Mouse (Mus musculus): ENCODE measurements around the gene Ralgps1. TPM values are rescaled to one million over a fixed set of nuclear protein-coding genes. Genes with fewer than 3 reads are reported as not detected.
A peak's percentile ranks its signal among the peaks of the same experiment; 100 is the strongest.

Gene Ralgps1
- polyA plus RNA-seq, 1 experiment = 9.5 TPM

- H3K27me3 ChIP-seq (ENCODE audit: control insufficient read depth, insufficient read depth, low read length) = no peaks in the 10 kb centered on the region
- peaks cover 7% of the 10 kb centered on the region for H3K4me1 ChIP-seq (ENCODE audit: control insufficient read depth, insufficient read depth, insufficient read length, low read length)
- H3K36me3 ChIP-seq (ENCODE audit: control insufficient read depth, insufficient read depth, low read length) = no peaks in the 10 kb centered on the region
- WGBS = 78% methylated on average over 16 of the region's 16 CpGs
- TF ChIP-seq CTCF (IDR thresholded peaks at IDR 0.05; ENCODE audit: extremely low read depth, insufficient read length, insufficient replicate concordance, low read depth, low read length) = no peak
- no peak for TF ChIP-seq POLR2A (IDR thresholded peaks at IDR 0.05; ENCODE audit: low read depth, low read length)
- no peak overlapping the region for H3K4me3 ChIP-seq (ENCODE audit: low read depth, low read length)
- H3K27ac ChIP-seq (ENCODE audit: insufficient read depth, low read depth, low read length) = peak overlapping the region; percentile 61
Measured at GRCm38 (mm10) chr2:33179930-33180630, 191.2 kb downstream of the Ralgps1 start.

DNA sequence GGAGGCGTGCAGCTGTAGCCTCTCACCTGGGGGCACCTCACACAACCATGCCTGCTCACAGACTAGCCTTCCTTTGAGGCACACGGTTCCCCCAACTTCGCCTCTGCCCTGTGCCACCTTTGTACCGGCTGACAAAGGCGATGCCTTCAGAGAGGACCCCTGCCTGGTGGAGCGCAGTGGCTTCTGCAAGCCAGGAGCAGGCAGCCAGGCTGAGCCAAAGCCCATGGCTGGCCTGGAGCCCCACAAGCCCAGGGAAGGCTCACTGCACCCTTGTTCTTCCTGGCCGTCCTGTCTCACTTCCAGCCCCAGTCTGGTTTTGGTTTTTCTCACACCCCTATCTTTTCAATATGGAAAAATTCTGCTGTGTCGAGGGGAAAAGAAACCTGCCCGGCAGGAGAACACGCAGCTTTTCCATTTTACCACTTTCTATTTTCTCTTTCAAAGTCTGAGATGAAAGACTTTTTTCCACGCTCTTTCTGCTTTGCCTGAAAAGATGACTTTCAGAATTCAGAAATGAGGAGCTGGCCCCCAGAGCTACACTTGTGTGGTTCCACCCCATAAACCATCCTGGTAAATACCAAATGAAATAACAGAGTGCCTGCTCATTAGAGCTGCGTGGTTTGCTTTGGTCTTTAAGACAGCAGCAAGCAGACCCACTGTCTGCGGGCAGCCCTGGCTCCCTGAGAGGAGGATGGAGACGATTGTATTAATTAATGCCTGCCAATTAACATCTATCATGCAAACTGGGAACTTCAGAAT is 191.9 kb downstream of the Ralgps1 start:
- WGBS = 80% methylated on average over 14 of the region's 14 CpGs
- no peak for TF ChIP-seq POLR2A (IDR thresholded peaks at IDR 0.05; ENCODE audit: low read depth, low read length)
- H3K36me3 ChIP-seq (ENCODE audit: control insufficient read depth, insufficient read depth, low read length) = no peaks in the 10 kb centered on the region
- H3K4me3 ChIP-seq (ENCODE audit: low read depth, low read length) = no peak overlapping the region
- no peaks in the 10 kb centered on the region for H3K27me3 ChIP-seq (ENCODE audit: control insufficient read depth, insufficient read depth, low read length)
- H3K4me1 ChIP-seq (ENCODE audit: control insufficient read depth, insufficient read depth, insufficient read length, low read length) = peaks cover 7% of the 10 kb centered on the region
- H3K27ac ChIP-seq (ENCODE audit: insufficient read depth, low read depth, low read length) = peak overlapping the region; percentile 61; the same call in 1 of the 2 replicates

DNA sequence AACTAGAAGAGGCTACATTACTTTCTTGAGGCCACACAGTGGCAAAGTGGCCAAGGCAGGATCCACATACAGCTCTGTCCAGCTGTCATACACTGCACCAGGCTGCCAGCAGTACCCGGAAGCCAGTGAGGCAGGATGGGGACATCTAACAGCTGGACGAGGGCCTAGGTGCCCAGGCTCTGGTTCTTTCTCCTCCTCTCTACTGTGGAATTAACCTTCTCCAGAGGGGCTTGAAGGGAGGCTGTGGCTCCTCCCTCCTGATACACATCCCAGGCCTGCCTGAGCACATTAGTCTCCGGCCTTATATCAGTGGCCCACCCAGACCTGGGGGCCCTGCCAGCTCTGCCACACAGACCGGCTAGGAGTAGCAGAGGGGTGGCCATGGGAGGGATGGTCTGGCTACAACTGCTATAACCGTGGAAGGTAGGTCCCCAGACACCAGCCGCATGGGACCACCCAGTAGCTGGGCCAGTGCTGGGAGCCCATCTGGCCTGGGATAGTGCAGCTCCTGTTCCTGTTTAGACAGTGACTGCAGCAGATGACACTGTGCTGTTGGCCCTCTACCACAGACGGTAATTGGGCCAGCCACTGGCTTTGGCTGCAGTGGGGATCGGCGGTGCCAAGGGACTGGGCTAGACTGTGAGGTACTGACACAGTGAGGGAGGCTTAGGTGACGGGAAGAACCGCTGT is 192.9 kb downstream of the Ralgps1 start:
- WGBS = 73% methylated on average over 11 of the region's 11 CpGs
- 0 out of 2 replicates have a peak overlapping the region, but pooled peaks have one; percentile 2 for H3K27ac ChIP-seq (ENCODE audit: insufficient read depth, low read depth, low read length)

DNA sequence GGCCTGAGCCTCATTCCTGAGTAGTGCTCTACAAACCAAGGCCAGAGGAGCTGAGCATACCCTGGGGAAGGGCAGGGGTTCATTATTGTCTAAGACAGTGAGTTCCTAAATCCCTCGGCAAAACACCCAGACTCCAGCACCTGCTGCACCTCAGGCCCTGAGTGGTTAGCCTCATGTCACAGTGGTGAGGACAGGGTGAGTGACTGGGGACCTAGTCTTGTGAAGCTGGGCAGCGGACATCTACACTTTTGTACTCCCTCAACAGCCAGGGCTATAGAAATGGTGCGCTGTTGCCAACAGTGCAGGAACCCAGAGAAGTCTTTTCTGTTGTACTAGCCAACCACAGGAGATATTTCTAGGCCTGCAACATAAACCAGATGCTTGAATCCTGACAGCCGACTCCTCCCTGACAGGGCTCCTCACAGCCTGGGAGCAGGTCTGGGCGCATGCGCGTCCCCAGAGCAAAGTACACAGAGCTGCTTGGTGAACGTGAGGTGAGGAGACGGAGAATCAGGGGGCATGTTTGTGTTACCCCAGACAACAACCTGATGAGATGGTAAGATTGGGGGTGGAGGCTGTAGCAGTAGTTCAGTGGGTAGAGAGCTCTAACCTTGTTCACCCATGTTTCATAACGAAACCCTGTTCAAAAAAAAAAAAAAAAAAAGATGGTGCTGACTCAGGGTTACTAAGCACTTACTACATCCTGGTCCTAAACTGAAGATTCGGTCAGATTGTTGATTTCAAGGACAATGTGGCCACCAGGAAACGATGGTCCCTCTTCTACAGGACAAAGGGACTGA is 193.6 kb downstream of the Ralgps1 start:
- Histone ChIP-seq H3K27me3 (ENCODE audit: control insufficient read depth, insufficient read depth, low read length) (no peaks in the 10 kb centered on the region), H3K36me3 (ENCODE audit: control insufficient read depth, insufficient read depth, low read length) (no peaks in the 10 kb centered on the region), H3K4me3 (ENCODE audit: low read depth, low read length) (no peak overlapping the region), H3K27ac (ENCODE audit: insufficient read depth, low read depth, low read length) (peak overlapping the region; percentile 2; the same call in 1 of the 2 replicates), H3K4me1 (ENCODE audit: control insufficient read depth, insufficient read depth, insufficient read length, low read length) (peaks cover 7% of the 10 kb centered on the region)
- TF ChIP-seq CTCF (IDR thresholded peaks at IDR 0.05; ENCODE audit: extremely low read depth, insufficient read length, insufficient replicate concordance, low read depth, low read length) = no peak
- 0 out of 2 replicates have a peak, but pooled peaks have one; percentile 24 for TF ChIP-seq POLR2A (IDR thresholded peaks at IDR 0.05; ENCODE audit: low read depth, low read length)
- 41% methylated on average over 12 of the region's 12 CpGs for WGBS

More for the DNA sequence above, 192.9 kb downstream of the Ralgps1 start:
- Histone ChIP-seq H3K36me3 (ENCODE audit: control insufficient read depth, insufficient read depth, low read length) (no peaks in the 10 kb centered on the region), H3K4me3 (ENCODE audit: low read depth, low read length) (no peak overlapping the region), H3K27me3 (ENCODE audit: control insufficient read depth, insufficient read depth, low read length) (no peaks in the 10 kb centered on the region), H3K4me1 (ENCODE audit: control insufficient read depth, insufficient read depth, insufficient read length, low read length) (peaks cover 7% of the 10 kb centered on the region)
- no peak for TF ChIP-seq POLR2A (IDR thresholded peaks at IDR 0.05; ENCODE audit: low read depth, low read length)
- no peak for TF ChIP-seq CTCF (IDR thresholded peaks at IDR 0.05; ENCODE audit: extremely low read depth, insufficient read length, insufficient replicate concordance, low read depth, low read length)

- no peak for TF ChIP-seq POLR2A (IDR thresholded peaks at IDR 0.05; ENCODE audit: low read depth, low read length)
- 81% methylated on average over 2 of the region's 2 CpGs for WGBS
- Histone ChIP-seq H3K27ac (ENCODE audit: insufficient read depth, low read depth, low read length) (no peak overlapping the region), H3K36me3 (ENCODE audit: control insufficient read depth, insufficient read depth, low read length) (peaks cover 4% of the 10 kb centered on the region), H3K27me3 (ENCODE audit: control insufficient read depth, insufficient read depth, low read length) (no peaks in the 10 kb centered on the region), H3K4me3 (ENCODE audit: low read depth, low read length) (no peak overlapping the region), H3K4me1 (ENCODE audit: control insufficient read depth, insufficient read depth, insufficient read length, low read length) (peaks cover 7% of the 10 kb centered on the region)
Measured at GRCm38 (mm10) chr2:33176921-33177320, 194.4 kb downstream of the Ralgps1 start.

- 63% methylated on average over 7 of the region's 7 CpGs for WGBS
Measured at GRCm38 (mm10) chr2:33176516-33176915, 194.8 kb downstream of the Ralgps1 start.

More at GRCm38 (mm10) chr2:33176516-33176915, 194.8 kb downstream of the Ralgps1 start:
- Histone ChIP-seq H3K27ac (ENCODE audit: insufficient read depth, low read depth, low read length) (no peak overlapping the region), H3K4me1 (ENCODE audit: control insufficient read depth, insufficient read depth, insufficient read length, low read length) (peaks cover 7% of the 10 kb centered on the region), H3K4me3 (ENCODE audit: low read depth, low read length) (no peak overlapping the region), H3K36me3 (ENCODE audit: control insufficient read depth, insufficient read depth, low read length) (peaks cover 4% of the 10 kb centered on the region), H3K27me3 (ENCODE audit: control insufficient read depth, insufficient read depth, low read length) (no peaks in the 10 kb centered on the region)
- TF ChIP-seq POLR2A (IDR thresholded peaks at IDR 0.05; ENCODE audit: low read depth, low read length) (no peak), CTCF (IDR thresholded peaks at IDR 0.05; ENCODE audit: extremely low read depth, insufficient read length, insufficient replicate concordance, low read depth, low read length) (no peak)
